Mouse (Mus musculus): ENCODE results near the gene Mbd3. TPM values are rescaled to one million over a fixed set of nuclear protein-coding genes. Genes with fewer than 3 reads are reported as not detected.
A peak's percentile ranks its signal among the peaks of the same experiment; 100 is the strongest.

The Mbd3 gene
- polyA plus RNA-seq, 1 experiment from 2014 or later, result 125 TPM

DNA sequence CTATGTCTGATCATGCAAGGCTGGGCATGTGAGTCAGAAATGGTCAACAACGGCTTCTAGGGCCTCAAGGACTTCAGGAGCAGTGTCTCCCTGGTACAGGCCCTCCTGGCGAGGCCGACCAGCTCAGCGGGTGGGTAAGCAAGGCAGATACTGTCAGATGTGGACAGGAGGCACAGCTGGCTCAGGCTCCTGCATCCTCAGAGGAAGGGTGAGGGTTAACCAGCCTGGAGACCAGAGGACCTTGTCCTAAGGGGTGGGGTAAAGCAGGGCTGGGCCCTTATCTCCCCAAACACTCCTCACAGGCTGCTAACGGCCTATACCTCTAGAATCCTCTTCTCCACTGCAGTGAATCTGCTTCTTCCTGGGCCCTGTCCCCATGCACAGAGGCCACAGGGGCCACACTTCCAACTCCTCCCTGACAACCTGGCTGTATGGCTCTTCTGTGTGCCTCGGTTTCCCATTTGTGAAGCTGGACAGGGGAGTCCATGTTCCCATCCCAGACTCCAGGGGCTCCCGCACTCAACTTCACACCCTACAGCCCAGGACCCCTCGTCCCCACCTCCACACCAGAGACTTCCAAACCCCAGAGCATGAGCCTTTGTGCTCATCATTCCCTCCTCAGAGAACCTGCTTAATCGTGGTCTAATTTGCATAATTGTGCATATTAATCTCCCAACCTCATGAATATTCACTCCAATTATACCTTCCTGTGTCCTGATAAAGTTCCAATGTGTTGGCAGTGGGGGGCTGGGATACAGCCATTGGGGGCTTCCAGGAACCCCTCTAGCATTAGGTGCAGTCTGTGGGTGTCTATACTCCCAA lies 22.5 kb upstream of the Mbd3 start:
- Histone ChIP-seq H3K27ac (replicated peaks in 1 of 2; ENCODE audit: control insufficient read depth in 1 of 2, insufficient read depth in 1 of 2, low read depth in 2 of 2, low read length in 2 of 2) (no peak overlapping the region), H3K4me2 (ENCODE audit: low read length) (no peak overlapping the region), H3K4me1 (ENCODE audit: control insufficient read depth in 2 of 2, insufficient read depth in 2 of 2, low read length in 2 of 2) (peaks cover 16 to 32% of the 10 kb centered on the region in 2 experiments), H3K27me3 (ENCODE audit: control insufficient read depth, insufficient read depth, low read length) (no peaks in the 10 kb centered on the region), H3K36me3 (ENCODE audit: control insufficient read depth, insufficient read depth, low read length) (peaks cover 100% of the 10 kb centered on the region), H3K9ac (ENCODE audit: low read length) (peak overlapping the region; percentile 11; the same call in 1 of the 2 replicates), H3K4me3 (ENCODE audit: control insufficient read depth in 1 of 2, insufficient read depth in 1 of 2, low read depth in 1 of 2, low read length in 2 of 2) (no peak overlapping the region), H3K9me3 (ENCODE audit: control insufficient read depth, low read length) (peaks cover 4% of the 10 kb centered on the region; the same call in 1 of the 2 replicates)
- no peak for ATAC-seq (ENCODE audit: insufficient number of reproducible peaks, insufficient read depth, low FRiP score, low read depth)
- 86% methylated on average over 9 of the region's 9 CpGs for WGBS

DNA sequence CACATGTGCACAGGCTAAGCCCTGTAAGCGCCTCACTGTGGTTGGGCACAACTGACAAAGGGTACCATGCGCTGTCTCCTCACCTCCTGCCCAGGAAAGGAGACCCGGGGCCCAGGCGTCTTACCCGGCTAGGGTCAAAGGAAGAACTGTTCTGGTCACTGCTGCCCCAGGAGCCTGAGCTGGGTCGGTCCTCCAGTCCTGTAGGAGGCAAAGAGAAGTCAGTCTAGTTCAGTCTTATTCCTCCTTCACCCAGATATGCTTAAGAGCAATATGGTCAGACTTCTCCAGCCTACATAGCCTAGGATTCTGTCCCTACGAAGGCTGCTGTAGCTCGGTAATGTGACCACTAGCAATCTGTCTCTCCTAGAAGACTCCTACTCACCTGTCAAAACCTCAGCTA lies 21.9 kb upstream of the Mbd3 start:
- WGBS, result 98% methylated on average over 8 of the region's 8 CpGs
- Histone ChIP-seq H3K4me3 (ENCODE audit: control insufficient read depth in 1 of 2, insufficient read depth in 1 of 2, low read depth in 1 of 2, low read length in 2 of 2) (no peak overlapping the region), H3K27me3 (ENCODE audit: control insufficient read depth, insufficient read depth, low read length) (no peaks in the 10 kb centered on the region), H3K27ac (replicated peaks in 1 of 2; ENCODE audit: control insufficient read depth in 1 of 2, insufficient read depth in 1 of 2, low read depth in 2 of 2, low read length in 2 of 2) (no peak overlapping the region), H3K36me3 (ENCODE audit: control insufficient read depth, insufficient read depth, low read length) (peaks cover 100% of the 10 kb centered on the region), H3K4me2 (ENCODE audit: low read length) (no peak overlapping the region), H3K9ac (ENCODE audit: low read length) (no peak overlapping the region), H3K9me3 (ENCODE audit: control insufficient read depth, low read length) (peaks cover 4% of the 10 kb centered on the region; the same call in 1 of the 2 replicates), H3K4me1 (ENCODE audit: control insufficient read depth in 2 of 2, insufficient read depth in 2 of 2, low read length in 2 of 2) (peaks cover 16 to 32% of the 10 kb centered on the region in 2 experiments)
- ATAC-seq (ENCODE audit: insufficient number of reproducible peaks, insufficient read depth, low FRiP score, low read depth), result no peak

DNA sequence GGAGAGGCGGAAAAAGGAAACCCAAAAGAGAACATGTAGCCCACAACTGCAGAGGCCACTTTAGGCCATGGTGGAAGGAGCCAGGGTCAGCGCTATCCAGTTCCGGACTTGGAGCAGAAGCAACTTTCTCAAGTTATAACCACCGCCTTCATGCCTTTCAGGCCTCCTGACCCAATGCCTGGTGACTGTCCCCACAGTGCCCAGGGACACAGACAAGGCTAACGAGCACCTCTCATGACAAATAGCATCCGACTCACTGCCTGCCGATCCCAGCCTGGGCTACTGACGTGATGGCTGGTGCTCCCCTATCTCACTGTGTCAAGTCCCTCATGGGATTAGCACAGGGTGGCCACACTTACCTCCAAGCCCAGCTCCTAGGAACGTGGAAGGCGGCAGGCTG lies 21.4 kb upstream of the Mbd3 start:
- Histone ChIP-seq H3K9ac (ENCODE audit: low read length) (no peak overlapping the region), H3K36me3 (ENCODE audit: control insufficient read depth, insufficient read depth, low read length) (peaks cover 100% of the 10 kb centered on the region), H3K4me1 (ENCODE audit: control insufficient read depth in 2 of 2, insufficient read depth in 2 of 2, low read length in 2 of 2) (peaks cover 16 to 32% of the 10 kb centered on the region in 2 experiments), H3K4me3 (ENCODE audit: control insufficient read depth in 1 of 2, insufficient read depth in 1 of 2, low read depth in 1 of 2, low read length in 2 of 2) (no peak overlapping the region), H3K9me3 (ENCODE audit: control insufficient read depth, low read length) (peaks cover 4% of the 10 kb centered on the region; the same call in 1 of the 2 replicates), H3K27ac (replicated peaks in 1 of 2; ENCODE audit: control insufficient read depth in 1 of 2, insufficient read depth in 1 of 2, low read depth in 2 of 2, low read length in 2 of 2) (no peak overlapping the region), H3K4me2 (ENCODE audit: low read length) (no peak overlapping the region), H3K27me3 (ENCODE audit: control insufficient read depth, insufficient read depth, low read length) (no peaks in the 10 kb centered on the region)
- 92% methylated on average over 10 of the region's 10 CpGs for WGBS
- ATAC-seq (ENCODE audit: insufficient number of reproducible peaks, insufficient read depth, low FRiP score, low read depth), result no peak

DNA sequence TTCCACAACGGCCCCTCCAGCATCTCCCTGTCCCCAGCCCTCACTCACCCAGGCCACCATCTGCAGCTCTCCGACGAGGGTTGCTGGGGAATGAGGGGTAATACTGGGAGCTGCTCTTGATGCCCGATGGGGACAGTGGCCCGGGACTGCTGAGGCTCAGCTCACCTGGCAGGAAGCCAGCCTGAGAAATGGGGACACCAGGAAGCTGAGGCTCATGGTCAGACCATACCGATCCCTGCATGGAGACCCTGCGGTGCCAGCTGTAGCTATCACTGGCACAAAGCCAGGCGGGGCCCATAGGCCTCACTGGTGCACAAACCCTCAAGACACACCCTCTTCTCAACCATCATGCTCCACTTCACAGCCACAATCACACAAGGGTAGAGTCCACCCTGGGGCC lies 20.1 kb upstream of the Mbd3 start:
- Histone ChIP-seq H3K9me3 (ENCODE audit: control insufficient read depth, low read length) (no peaks in the 10 kb centered on the region), H3K27ac (replicated peaks in 1 of 2; ENCODE audit: control insufficient read depth in 1 of 2, insufficient read depth in 1 of 2, low read depth in 2 of 2, low read length in 2 of 2) (no peak overlapping the region), H3K27me3 (ENCODE audit: control insufficient read depth, insufficient read depth, low read length) (no peaks in the 10 kb centered on the region), H3K4me2 (ENCODE audit: low read length) (no peak overlapping the region), H3K36me3 (ENCODE audit: control insufficient read depth, insufficient read depth, low read length) (peaks cover 100% of the 10 kb centered on the region), H3K4me1 (ENCODE audit: control insufficient read depth in 2 of 2, insufficient read depth in 2 of 2, low read length in 2 of 2) (peaks cover 16 to 32% of the 10 kb centered on the region in 2 experiments), H3K4me3 (ENCODE audit: control insufficient read depth in 1 of 2, insufficient read depth in 1 of 2, low read depth in 1 of 2, low read length in 2 of 2) (no peak overlapping the region), H3K9ac (ENCODE audit: low read length) (0 out of 2 replicates have a peak overlapping the region, but pooled peaks have one; percentile 16)
- 60% methylated on average over 8 of the region's 8 CpGs for WGBS
- ATAC-seq (ENCODE audit: insufficient number of reproducible peaks, insufficient read depth, low FRiP score, low read depth), result no peak

DNA sequence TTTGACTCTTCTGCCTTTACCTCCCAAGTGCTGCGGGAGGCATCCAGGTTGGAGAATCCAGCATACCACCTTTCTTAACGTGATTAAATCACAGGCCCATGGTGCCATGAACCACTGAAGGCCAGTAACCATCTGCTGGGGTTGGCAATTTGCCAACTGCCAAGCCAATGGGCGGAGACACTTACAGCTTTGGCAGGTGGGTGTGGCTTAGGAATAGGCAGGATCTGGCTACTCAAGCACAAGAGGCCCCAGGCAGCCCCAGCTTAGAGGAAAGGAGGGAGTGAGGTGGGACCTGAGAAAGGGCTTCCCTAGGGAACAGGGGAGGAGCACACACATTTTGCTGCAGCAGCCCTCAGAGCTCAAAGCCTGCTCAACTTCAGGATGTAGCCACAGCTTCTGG lies 19.0 kb upstream of the Mbd3 start:
- no peak overlapping the region for H3K27ac ChIP-seq (replicated peaks in 1 of 2; ENCODE audit: control insufficient read depth in 1 of 2, insufficient read depth in 1 of 2, low read depth in 2 of 2, low read length in 2 of 2)
- H3K9me3 ChIP-seq (ENCODE audit: control insufficient read depth, low read length), result no peaks in the 10 kb centered on the region
- peaks cover 100% of the 10 kb centered on the region for H3K36me3 ChIP-seq (ENCODE audit: control insufficient read depth, insufficient read depth, low read length)
- no peak overlapping the region for H3K4me3 ChIP-seq (ENCODE audit: control insufficient read depth in 1 of 2, insufficient read depth in 1 of 2, low read depth in 1 of 2, low read length in 2 of 2)
- no peak for ATAC-seq (ENCODE audit: insufficient number of reproducible peaks, insufficient read depth, low FRiP score, low read depth)
- WGBS, result 55% methylated on average over 3 of the region's 3 CpGs
- peaks cover 14 to 23% of the 10 kb centered on the region in 2 experiments for H3K4me1 ChIP-seq (ENCODE audit: control insufficient read depth in 2 of 2, insufficient read depth in 2 of 2, low read length in 2 of 2)
- H3K4me2 ChIP-seq (ENCODE audit: low read length), result no peak overlapping the region
- peak overlapping the region; percentile 21; the same call in 1 of the 2 replicates for H3K9ac ChIP-seq (ENCODE audit: low read length)
- no peaks in the 10 kb centered on the region for H3K27me3 ChIP-seq (ENCODE audit: control insufficient read depth, insufficient read depth, low read length)

DNA sequence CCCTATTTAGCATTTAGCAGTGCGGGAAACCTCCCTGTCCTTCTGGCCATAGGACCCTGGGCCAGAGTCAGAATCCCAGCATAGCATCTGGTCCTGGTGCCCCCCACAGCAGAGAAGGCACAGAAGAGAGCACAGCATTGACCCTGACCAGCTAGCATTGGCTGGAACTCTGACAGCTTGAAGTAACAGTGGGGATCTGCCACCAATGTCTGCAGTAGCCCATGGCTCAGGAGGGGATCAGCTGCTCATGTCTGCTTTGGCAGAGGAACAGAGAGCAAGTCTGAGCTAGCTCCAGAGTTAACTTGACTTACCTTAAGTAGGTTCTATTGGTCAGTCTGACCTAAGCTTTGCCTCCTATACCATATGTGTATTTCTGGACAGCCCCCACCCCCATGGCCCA lies 18.5 kb upstream of the Mbd3 start:
- H3K9ac ChIP-seq (ENCODE audit: low read length), result no peak overlapping the region
- WGBS, result 85% methylated on average over 1 of the region's 1 CpGs

DNA sequence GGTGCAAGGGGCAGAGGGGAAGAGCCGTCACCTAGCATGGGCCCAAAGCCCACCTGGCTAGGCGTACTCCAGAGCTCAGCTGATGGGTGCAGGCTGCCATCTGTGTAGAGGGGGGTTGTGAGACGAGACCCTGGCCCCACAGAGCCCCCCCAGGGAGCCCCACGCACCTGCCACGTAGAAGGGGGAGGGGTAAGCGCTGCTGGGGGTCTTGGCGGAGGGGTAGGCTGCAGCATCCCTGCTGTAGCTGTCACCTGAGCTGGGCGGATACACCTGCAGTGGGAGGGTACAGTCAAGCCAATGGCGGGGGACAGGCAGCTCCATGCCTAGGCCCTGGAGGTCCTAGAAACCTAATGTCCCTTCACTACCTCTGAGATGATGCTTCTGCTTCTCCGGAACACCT lies 18.0 kb upstream of the Mbd3 start:
- Histone ChIP-seq H3K36me3 (ENCODE audit: control insufficient read depth, insufficient read depth, low read length) (peaks cover 100% of the 10 kb centered on the region), H3K4me3 (ENCODE audit: control insufficient read depth in 1 of 2, insufficient read depth in 1 of 2, low read depth in 1 of 2, low read length in 2 of 2) (no peak overlapping the region), H3K9ac (ENCODE audit: low read length) (no peak overlapping the region), H3K4me1 (ENCODE audit: control insufficient read depth in 2 of 2, insufficient read depth in 2 of 2, low read length in 2 of 2) (peaks cover 14 to 21% of the 10 kb centered on the region in 2 experiments), H3K27ac (replicated peaks in 1 of 2; ENCODE audit: control insufficient read depth in 1 of 2, insufficient read depth in 1 of 2, low read depth in 2 of 2, low read length in 2 of 2) (no peak overlapping the region), H3K9me3 (ENCODE audit: control insufficient read depth, low read length) (no peaks in the 10 kb centered on the region), H3K4me2 (ENCODE audit: low read length) (no peak overlapping the region), H3K27me3 (ENCODE audit: control insufficient read depth, insufficient read depth, low read length) (no peaks in the 10 kb centered on the region)
- no peak for ATAC-seq (ENCODE audit: insufficient number of reproducible peaks, insufficient read depth, low FRiP score, low read depth)
- WGBS, result 92% methylated on average over 10 of the region's 10 CpGs

More for the DNA sequence above, 18.5 kb upstream of the Mbd3 start:
- ATAC-seq (ENCODE audit: insufficient number of reproducible peaks, insufficient read depth, low FRiP score, low read depth), result no peak
- Histone ChIP-seq H3K4me2 (ENCODE audit: low read length) (no peak overlapping the region), H3K36me3 (ENCODE audit: control insufficient read depth, insufficient read depth, low read length) (peaks cover 100% of the 10 kb centered on the region), H3K4me1 (ENCODE audit: control insufficient read depth in 2 of 2, insufficient read depth in 2 of 2, low read length in 2 of 2) (peaks cover 14 to 21% of the 10 kb centered on the region in 2 experiments), H3K9me3 (ENCODE audit: control insufficient read depth, low read length) (no peaks in the 10 kb centered on the region), H3K4me3 (ENCODE audit: control insufficient read depth in 1 of 2, insufficient read depth in 1 of 2, low read depth in 1 of 2, low read length in 2 of 2) (no peak overlapping the region), H3K27me3 (ENCODE audit: control insufficient read depth, insufficient read depth, low read length) (no peaks in the 10 kb centered on the region), H3K27ac (replicated peaks in 1 of 2; ENCODE audit: control insufficient read depth in 1 of 2, insufficient read depth in 1 of 2, low read depth in 2 of 2, low read length in 2 of 2) (no peak overlapping the region)
